Mouse (Mus musculus): Measurements from ENCODE around the gene Padi2.

Gene Padi2

DNA sequence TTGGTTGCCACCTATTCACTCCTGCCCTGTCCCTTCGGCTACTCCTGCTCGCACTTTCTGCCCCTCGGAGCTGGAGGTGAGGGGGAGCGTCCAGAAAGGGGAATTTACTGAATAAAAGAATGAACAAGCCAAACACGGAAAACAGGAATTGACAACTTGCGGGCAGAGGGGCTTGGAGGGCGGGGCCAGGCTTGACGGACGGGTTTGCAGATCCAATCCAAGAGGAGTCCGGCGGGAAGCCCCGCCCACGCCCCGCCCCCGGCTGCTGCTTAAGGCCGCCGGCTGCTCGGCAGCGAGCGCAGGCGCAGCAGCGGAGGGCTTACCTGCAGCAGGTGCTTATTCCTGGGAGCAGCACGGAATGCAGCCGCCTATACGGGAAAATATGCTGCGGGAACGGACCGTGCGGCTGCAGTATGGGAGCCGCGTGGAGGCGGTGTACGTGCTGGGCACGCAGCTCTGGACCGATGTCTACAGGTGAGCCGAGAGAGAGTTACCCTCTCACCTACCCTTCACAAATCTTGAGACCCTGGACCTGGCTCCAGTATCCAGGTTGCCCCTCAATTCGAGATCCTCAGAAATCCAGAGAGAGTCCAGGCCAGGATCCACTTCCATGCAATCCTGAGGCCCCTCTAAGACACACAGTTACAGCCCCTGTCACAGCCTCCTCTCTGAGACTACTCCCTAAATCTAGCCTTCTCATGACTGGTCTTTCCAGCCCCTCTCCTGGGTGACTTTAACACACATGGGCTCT lies at the start of gene Padi2:
Padi2 (plus strand) TSS at position 269 of the 751 bp plus-strand sequence.
- DNase-seq, result peak; percentile 83

GRCm38 (mm10) chr4:140857041-140857440 lies 49.1 kb upstream of the Padi2 start:
- DNase-seq, result no peak

GRCm38 (mm10) chr4:140857813-140858212 lies 48.3 kb upstream of the Padi2 start:
- no peak for DNase-seq

DNA sequence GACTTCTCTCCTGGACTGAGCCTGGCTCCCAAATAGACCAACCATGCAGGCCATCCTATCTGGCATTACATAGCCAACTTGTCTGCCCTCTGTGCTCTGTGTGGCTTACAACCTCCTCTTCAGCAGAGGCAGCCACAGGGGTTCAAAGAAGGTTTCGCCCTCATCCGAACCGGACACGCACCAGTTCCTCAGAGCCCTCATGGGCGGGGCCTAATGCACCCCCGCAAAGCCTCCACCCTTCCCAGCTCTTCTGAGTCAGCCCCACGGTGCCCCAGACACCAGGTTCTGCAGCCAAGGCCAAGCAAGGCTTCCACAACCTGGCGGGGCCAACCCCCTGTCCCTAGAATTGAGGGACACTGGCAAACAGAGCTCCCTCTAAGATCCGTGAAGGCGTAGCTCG lies 46.9 kb upstream of the Padi2 start:
- DNase-seq, result no peak

- no peak for DNase-seq
Measured at GRCm38 (mm10) chr4:140860125-140860766, 45.9 kb upstream of the Padi2 start.

DNA sequence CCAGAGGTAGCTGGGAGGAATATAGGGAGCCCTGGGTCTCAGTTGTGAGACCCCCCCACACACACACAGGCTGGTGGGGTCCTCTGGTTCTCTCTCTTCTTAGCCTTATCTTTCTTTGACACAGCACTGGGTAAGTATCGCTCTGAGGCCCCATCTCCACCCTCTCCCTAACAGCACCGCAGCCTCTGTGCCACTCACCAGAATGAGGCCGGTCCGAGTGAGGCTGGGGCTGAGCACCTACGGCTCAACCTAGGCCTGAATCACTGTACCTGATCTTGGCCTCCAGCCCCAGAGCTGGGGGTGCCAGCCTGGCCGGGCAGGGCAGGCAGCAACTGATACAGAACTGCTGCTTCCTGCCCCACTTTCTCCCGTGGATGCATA lies 45.4 kb upstream of the Padi2 start:
- DNase-seq, result no peak

DNA sequence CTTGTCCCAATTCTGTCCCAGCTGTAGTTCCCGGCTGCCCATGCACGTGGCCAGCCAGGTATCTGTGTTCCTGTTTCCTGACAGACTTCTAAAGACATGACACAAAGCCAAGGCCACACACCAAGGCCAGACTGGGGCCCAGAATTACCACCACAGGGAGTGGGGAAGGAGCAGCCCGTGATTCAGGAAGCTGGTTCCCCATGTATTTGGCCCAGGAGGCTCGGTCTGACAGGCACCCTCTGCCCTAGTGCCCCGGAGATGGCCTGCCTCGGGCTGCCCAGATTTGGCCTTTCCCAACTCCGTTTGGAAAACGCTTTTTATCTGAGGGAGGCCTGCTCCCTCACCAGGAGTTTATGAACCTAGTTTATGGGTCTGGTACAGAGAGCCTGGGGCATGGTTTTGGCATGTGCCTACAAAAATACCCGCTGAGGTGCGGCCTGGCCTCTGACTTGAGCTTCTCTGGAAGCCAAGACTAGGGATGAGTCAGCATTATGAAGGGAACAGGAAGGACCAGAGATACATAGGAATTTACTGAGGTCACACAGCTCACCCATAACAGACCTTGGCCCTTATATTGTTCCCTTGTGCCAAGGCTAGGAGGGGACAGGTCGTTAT lies 44.0 kb upstream of the Padi2 start:
- no peak for DNase-seq

DNA sequence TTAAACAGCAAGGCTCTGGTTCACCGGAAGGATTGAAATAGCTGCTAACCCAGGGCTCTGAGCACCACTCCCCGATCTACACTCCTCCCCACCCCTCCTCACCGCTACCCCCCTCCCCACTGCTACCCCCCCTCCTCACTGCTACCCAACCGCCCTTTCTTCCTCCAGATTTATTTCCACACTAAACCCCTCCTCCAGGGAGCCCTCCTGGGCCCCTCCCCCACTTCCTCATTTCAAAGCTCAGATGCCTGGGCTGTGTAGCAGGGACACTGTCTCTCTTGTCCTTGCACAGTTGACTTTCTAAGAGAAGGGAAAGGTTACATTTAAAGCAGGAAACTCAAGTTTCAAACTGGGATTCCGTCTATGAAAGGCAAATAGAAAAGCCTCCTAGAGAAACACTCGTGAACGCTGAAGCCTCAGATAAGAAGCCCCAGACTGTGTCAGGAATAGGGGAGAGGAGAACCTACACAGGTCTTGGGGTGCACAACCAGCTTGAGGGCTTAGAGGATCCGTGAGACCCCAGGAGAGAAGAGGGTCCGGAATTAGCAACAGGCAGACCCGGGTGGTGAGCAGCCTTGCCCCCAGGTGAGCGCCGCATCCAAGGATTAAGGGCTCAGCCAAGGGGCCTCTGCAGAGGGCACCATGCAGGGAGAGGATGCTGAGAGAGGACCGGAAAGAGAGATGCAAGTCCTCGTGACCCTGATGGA lies 37.5 kb upstream of the Padi2 start:
- DNase-seq, result no peak

GRCm38 (mm10) chr4:140869945-140870344 lies 36.2 kb upstream of the Padi2 start:
- no peak for DNase-seq

DNA sequence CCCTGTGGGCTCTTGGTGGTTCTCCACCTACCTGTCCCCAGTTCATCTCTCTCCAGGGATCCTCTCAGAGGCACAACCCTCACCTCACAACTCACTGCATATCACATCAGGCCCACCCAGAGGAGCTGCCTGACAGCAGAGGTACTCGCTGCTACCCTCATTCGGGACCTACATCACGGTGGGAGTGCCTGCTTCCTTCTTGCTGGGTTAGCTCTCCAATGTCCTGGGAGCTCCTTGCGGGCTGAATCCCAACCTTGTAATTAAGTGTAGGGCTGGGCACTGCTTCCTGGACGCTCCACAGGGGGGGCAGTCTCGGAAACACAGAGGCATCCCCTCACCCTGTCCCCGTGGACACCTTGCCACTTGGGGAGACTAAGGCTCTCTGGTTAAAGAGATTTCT lies 35.3 kb upstream of the Padi2 start:
- DNase-seq, result no peak

- DNase-seq, result no peak
Measured at GRCm38 (mm10) chr4:140871376-140871775, 34.8 kb upstream of the Padi2 start.

- no peak for DNase-seq
Measured at GRCm38 (mm10) chr4:140871851-140872685, 34.1 kb upstream of the Padi2 start.

- DNase-seq, result no peak
Measured at GRCm38 (mm10) chr4:140872686-140872992, 33.5 kb upstream of the Padi2 start.

DNA sequence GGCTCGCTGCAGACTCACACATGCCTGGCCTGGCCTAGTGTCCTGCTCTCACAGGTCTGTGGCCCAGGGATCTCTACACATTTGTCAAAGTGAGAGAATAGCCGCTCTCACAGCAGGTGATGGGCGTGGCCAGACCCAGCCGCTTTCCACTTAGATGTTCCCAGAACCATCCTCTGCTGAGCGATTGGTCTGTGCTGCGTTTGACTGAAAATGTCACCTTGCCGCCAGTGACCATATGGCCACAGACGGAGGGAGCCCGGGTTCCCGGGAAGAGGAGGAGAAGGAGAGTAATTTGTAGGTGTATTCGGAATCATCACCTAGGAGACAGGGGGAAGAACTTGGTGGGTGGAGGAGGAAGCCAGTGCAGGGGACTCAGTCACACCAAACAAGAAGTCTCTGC lies 33.1 kb upstream of the Padi2 start:
- DNase-seq, result no peak

DNA sequence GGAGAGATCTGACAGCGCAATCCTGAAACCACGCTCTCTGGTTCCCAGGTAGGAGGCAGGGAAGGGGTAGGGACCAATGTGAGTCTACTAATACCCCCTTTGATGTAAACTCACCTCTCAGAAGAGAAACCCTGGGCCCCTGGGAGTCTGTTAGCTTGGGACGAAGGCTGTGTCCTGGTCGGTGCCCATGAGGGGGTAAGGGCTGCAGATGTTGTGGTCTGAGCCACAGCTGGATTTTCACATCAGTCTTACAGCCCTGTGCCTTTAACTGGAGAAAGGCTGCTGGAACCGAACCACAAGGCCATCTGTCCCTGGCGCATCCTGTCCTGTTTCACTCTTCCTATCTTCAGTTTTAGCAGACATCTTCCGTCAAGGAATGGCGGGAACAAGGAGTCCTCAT lies 30.0 kb upstream of the Padi2 start:
- no peak for DNase-seq

GRCm38 (mm10) chr4:140876681-140877080 lies 29.5 kb upstream of the Padi2 start:
- DNase-seq, result no peak

DNA sequence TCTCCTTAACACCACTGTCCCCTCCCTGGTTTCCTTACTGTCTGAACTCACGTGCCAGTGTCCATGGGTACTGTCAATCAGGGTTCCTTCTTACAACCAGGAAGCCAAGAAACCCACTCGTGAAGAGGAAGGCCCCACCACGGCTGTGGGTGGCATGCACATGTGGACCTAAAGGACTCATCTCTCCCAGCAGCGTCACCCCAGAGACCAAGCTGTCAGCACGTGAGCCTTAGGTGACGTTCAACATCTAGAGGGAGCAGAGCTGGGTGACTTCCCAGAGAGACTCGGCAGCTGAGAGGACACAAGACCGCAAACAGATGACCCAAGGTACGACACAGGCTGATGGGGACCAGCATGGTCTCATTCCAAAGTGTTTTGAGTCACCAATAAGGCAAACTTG lies 28.7 kb upstream of the Padi2 start:
- no peak for DNase-seq

GRCm38 (mm10) chr4:140878655-140879054 lies 27.5 kb upstream of the Padi2 start:
- no peak for DNase-seq

DNA sequence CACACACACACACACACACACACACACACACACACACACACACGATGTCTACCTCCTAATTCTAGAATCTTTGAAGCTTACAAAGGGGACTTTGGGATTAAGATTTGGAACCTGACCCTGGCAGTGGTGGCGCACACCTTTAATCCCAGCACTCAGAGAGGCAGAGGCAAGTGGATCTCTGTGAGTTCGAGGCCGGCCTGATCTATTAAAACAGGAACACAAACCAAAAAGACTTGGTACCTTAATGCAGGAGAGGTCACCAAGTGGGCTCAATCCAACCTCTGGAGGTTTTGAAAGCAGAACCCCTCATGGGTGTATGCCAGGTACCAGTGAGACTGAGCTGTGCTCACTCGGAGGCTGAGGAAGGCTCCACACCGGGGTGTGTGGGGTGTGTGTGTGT lies 27.0 kb upstream of the Padi2 start:
- DNase-seq, result no peak

GRCm38 (mm10) chr4:140879739-140880138 lies 26.4 kb upstream of the Padi2 start:
- peak; percentile 23 for DNase-seq

DNA sequence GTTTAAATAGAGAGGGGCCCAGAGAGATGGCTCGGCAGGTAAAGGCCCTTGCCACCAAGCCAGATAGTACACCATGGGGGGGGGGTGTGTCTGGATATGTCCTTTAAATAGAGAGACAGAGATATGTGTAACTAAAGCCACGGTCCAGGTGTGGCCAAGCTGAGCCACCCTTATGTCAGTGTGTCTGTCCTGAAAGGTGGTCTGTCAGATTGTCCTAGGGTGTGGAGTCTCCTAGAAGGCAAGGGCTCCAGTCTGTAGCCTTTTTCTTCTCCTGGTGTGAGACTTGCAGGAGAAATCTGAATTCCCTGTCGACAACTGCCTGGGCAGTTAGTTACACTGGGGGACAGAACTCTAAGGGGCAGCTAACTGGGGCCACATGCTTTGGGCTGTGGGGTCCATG lies 25.9 kb upstream of the Padi2 start:
- no peak for DNase-seq

GRCm38 (mm10) chr4:140881026-140881670 lies 25.0 kb upstream of the Padi2 start:
- DNase-seq, result no peak
